Mouse (Mus musculus): ENCODE results near the gene Col26a1.

GRCm38 (mm10) chr5:136872417-136872816 is 10.6 kb downstream of the Col26a1 start:
- TF ChIP-seq CTCF (conservative IDR thresholded peaks at IDR 0.05; ENCODE audit: insufficient read depth, insufficient read length, low read depth, low read length) (no peak), POLR2A (IDR thresholded peaks at IDR 0.05; ENCODE audit: low read depth, low read length) (no peak)
